Mouse (Mus musculus): ENCODE data around the gene Tagln2. TPM values are rescaled to one million over a fixed set of nuclear protein-coding genes. Genes with fewer than 3 reads are reported as not detected.
A peak's percentile ranks its signal among the peaks of the same experiment; 100 is the strongest.

Gene Tagln2
- polyA plus RNA-seq, 1 experiment, result 153 TPM

DNA sequence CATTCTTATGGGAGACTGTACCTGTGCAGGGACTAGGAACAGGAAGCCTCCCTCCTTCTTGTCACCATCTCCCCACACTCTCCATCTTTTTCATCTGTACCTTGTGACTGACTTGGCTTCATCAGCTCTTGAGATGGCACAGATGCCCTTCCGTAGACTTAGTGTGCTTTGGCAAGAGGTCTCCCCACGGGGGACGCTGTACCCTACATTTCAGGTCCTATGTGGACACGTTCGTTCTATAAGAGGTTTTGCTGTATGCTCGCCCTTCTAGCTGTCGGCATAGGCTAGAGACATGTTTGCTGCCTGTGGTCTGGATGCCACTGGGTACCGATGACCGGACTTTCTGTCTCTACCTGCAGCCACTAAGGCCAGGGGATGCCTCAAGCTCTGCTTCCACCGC lies 27.6 kb downstream of the Tagln2 start:
- H3K27ac ChIP-seq (ENCODE audit: control insufficient read depth, insufficient read depth, low read depth, low read length, poor library complexity), result no peak overlapping the region

DNA sequence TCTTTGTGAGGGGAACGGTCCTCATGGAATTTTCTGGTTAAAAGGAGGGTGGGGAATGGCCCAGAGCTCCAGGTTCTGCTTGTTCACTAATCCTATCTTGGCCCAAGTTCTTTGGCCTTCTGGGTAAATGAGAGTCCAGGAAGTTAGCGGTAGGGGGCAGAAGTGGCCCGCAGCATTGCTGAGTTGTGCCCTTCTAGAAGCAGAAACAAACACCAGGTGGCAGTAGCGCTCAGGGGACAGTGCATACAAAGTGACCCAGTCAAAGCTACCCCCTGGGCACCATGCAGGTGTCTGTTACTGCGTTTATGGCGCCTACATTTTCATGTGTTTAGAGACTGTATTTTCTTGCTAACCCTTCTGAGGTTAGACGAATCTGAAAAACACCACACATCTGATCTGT lies 28.9 kb downstream of the Tagln2 start:
- H3K4me1 ChIP-seq (ENCODE audit: control insufficient read depth, insufficient read depth, low read length), result peaks cover 6% of the 10 kb centered on the region; the same call in 1 of the 2 replicates
- no peak overlapping the region for H3K4me3 ChIP-seq (replicated peaks; ENCODE audit: control insufficient read depth, low read depth, low read length)
- no peak overlapping the region for H3K27ac ChIP-seq (ENCODE audit: control insufficient read depth, insufficient read depth, low read depth, low read length, poor library complexity)
- peak; percentile 100 for TF ChIP-seq CTCF (IDR thresholded peaks at IDR 0.05; ENCODE audit: control insufficient read depth, insufficient read depth, low read length)
- no peak for TF ChIP-seq POLR2A (IDR thresholded peaks at IDR 0.05; ENCODE audit: borderline replicate concordance, control insufficient read depth, low read depth, low read length)
- 6% methylated on average over 7 of the region's 7 CpGs for WGBS

More for the DNA sequence above, 27.6 kb downstream of the Tagln2 start:
- Histone ChIP-seq H3K4me3 (replicated peaks; ENCODE audit: control insufficient read depth, low read depth, low read length) (no peak overlapping the region), H3K4me1 (ENCODE audit: control insufficient read depth, insufficient read depth, low read length) (peaks cover 6% of the 10 kb centered on the region; the same call in 1 of the 2 replicates)
- WGBS, result 83% methylated on average over 10 of the region's 10 CpGs
- TF ChIP-seq POLR2A (IDR thresholded peaks at IDR 0.05; ENCODE audit: borderline replicate concordance, control insufficient read depth, low read depth, low read length) (no peak), CTCF (IDR thresholded peaks at IDR 0.05; ENCODE audit: control insufficient read depth, insufficient read depth, low read length) (no peak)

DNA sequence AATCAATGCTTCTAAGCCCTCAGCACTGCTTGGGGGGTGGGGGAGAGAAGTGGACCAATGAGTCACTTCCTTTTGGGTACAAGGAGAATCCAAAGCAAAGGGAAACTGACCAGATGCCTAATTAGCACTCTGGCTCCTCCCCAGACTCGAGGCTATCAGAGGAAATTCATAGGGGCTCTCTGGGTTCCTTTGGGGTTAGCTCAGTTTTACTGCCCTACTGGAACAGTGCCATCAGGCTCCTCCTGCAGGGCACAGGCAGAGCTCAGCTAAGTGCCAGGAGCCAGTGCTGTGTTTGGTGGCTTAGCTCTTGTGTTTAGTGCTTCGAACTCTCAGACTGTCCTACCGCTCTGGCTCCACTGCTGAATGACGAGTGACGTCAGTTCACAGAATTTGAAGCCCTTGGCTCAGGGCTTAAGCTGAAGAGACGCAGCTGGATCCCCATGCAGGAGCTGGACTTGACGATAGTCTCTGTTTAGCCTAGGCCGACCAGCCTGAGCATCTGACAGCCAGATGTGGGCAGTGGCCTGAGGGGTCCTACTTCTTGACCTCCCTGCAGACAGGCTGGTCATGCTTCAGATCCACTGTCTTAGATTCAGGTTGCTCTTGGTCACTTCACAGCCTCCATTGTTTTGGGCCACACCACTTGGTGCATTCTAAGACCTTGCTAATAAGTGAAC lies 30.8 kb downstream of the Tagln2 start:
- TF ChIP-seq POLR2A (IDR thresholded peaks at IDR 0.05; ENCODE audit: borderline replicate concordance, control insufficient read depth, low read depth, low read length) (no peak), CTCF (IDR thresholded peaks at IDR 0.05; ENCODE audit: control insufficient read depth, insufficient read depth, low read length) (no peak)
- peak overlapping the region; percentile 33; the same call in 1 of the 2 replicates for H3K27ac ChIP-seq (ENCODE audit: control insufficient read depth, insufficient read depth, low read depth, low read length, poor library complexity)
- H3K4me1 ChIP-seq (ENCODE audit: control insufficient read depth, insufficient read depth, low read length), result peaks cover 5% of the 10 kb centered on the region; the same call in 1 of the 2 replicates
- WGBS, result 32% methylated on average over 8 of the region's 8 CpGs
- H3K4me3 ChIP-seq (replicated peaks; ENCODE audit: control insufficient read depth, low read depth, low read length), result no peak overlapping the region

DNA sequence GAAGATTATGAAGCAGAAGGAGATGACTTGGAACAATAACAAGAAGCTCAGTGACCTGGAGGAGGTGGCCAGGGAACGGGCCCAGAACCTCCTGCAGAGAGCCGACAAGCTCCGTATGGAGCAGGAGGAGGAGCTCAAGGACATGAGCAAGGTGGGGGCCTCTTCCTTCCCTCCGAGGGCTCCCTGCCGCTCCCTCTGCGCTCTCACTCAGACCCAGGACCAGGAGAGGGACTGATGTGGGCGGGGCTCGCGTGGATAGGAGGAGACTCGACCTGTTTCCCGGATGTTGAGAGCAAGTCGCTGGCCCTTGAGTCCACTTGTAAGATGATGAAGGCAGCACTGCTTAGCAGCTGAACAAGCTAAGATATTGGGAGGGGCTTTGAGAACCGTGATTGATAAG lies 32.7 kb downstream of the Tagln2 start:
- peaks cover 4% of the 10 kb centered on the region; the same call in 1 of the 2 replicates for H3K4me1 ChIP-seq (ENCODE audit: control insufficient read depth, insufficient read depth, low read length)
- H3K27ac ChIP-seq (ENCODE audit: control insufficient read depth, insufficient read depth, low read depth, low read length, poor library complexity), result no peak overlapping the region
- no peak overlapping the region for H3K4me3 ChIP-seq (replicated peaks; ENCODE audit: control insufficient read depth, low read depth, low read length)
- TF ChIP-seq POLR2A (IDR thresholded peaks at IDR 0.05; ENCODE audit: borderline replicate concordance, control insufficient read depth, low read depth, low read length) (no peak), CTCF (IDR thresholded peaks at IDR 0.05; ENCODE audit: control insufficient read depth, insufficient read depth, low read length) (no peak)
- WGBS, result 40% methylated on average over 13 of the region's 13 CpGs

DNA sequence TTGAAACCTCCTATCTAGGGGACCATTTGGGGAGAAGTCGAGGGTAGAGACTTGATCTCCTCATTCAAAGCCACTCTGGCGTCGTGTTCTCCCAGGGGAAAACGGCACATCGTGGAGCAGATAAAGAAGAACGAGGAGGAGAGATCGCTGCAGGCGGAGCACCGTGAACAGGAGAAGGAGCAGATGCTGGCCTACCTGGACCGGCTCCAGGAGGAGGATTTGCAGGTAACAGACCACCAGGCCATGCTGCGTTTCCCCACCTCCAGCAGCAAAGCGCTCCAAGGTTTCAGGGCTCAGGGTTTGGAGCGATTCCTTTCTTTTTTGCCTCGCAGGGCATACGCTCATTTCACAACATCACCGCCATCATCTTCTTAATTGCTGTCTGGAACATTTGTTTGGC lies 35.3 kb downstream of the Tagln2 start:
- TF ChIP-seq POLR2A (IDR thresholded peaks at IDR 0.05; ENCODE audit: borderline replicate concordance, control insufficient read depth, low read depth, low read length) (no peak), CTCF (IDR thresholded peaks at IDR 0.05; ENCODE audit: control insufficient read depth, insufficient read depth, low read length) (no peak)
- peaks cover 4% of the 10 kb centered on the region; the same call in 1 of the 2 replicates for H3K4me1 ChIP-seq (ENCODE audit: control insufficient read depth, insufficient read depth, low read length)
- H3K4me3 ChIP-seq (replicated peaks; ENCODE audit: control insufficient read depth, low read depth, low read length), result no peak overlapping the region
- WGBS, result 88% methylated on average over 16 of the region's 16 CpGs
- no peak overlapping the region for H3K27ac ChIP-seq (ENCODE audit: control insufficient read depth, insufficient read depth, low read depth, low read length, poor library complexity)

DNA sequence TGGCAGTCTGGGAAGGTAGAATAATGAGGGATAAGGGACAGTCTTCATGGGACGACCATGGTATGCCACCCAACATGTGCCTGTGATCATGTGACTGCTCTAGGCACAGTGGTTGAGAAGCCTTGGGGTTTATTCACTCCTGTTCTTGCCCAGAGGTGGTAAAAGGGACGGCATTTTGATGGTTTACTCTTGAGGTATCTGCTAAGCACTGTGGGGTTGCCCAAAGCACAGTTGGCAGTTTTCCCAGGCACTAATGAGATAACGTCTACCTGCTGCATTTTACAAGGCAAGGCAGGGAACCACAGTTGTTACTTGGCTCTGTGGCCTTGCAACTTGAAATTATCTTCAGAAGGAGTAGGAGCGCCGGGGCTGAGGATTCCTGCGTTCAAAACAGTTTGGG lies 40.0 kb downstream of the Tagln2 start:
- no peak overlapping the region for H3K4me3 ChIP-seq (replicated peaks; ENCODE audit: control insufficient read depth, low read depth, low read length)
- no peak overlapping the region for H3K27ac ChIP-seq (ENCODE audit: control insufficient read depth, insufficient read depth, low read depth, low read length, poor library complexity)
- no peaks in the 10 kb centered on the region for H3K4me1 ChIP-seq (ENCODE audit: control insufficient read depth, insufficient read depth, low read length)
- TF ChIP-seq POLR2A (IDR thresholded peaks at IDR 0.05; ENCODE audit: borderline replicate concordance, control insufficient read depth, low read depth, low read length), result no peak
- TF ChIP-seq CTCF (IDR thresholded peaks at IDR 0.05; ENCODE audit: control insufficient read depth, insufficient read depth, low read length), result no peak
- WGBS, result 60% methylated on average over 6 of the region's 6 CpGs

DNA sequence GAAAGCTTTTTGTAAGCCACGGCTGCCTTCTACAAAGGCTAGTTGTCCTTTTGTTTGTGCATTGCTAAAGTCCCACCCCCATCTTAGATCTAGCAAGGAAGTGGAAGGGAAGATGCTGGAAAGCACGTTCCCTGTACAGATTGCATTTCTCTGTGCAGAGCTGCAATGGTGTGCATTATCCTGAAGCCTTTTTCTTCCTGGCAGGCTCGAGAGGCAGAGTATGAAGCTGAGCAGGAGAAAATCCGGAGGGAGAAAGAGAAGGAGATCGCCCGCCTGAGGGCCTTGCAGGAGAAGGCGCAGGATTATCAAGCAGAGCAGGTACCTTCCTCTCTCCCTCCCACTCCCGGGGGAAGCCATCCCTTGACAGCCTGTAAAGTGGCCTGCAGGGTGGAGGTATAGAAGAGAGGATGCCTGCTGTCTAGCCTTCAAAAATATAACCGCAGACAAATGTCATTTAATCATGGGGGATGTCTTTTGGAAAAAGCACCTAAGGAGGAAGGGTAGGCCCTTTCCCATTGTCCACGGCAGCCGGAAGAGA lies 40.5 kb downstream of the Tagln2 start:
- H3K4me3 ChIP-seq (replicated peaks; ENCODE audit: control insufficient read depth, low read depth, low read length), result no peak overlapping the region
- TF ChIP-seq CTCF (IDR thresholded peaks at IDR 0.05; ENCODE audit: control insufficient read depth, insufficient read depth, low read length), result no peak
- no peak for TF ChIP-seq POLR2A (IDR thresholded peaks at IDR 0.05; ENCODE audit: borderline replicate concordance, control insufficient read depth, low read depth, low read length)
- no peak overlapping the region for H3K27ac ChIP-seq (ENCODE audit: control insufficient read depth, insufficient read depth, low read depth, low read length, poor library complexity)
- H3K4me1 ChIP-seq (ENCODE audit: control insufficient read depth, insufficient read depth, low read length), result no peaks in the 10 kb centered on the region
- 79% methylated on average over 11 of the region's 11 CpGs for WGBS

DNA sequence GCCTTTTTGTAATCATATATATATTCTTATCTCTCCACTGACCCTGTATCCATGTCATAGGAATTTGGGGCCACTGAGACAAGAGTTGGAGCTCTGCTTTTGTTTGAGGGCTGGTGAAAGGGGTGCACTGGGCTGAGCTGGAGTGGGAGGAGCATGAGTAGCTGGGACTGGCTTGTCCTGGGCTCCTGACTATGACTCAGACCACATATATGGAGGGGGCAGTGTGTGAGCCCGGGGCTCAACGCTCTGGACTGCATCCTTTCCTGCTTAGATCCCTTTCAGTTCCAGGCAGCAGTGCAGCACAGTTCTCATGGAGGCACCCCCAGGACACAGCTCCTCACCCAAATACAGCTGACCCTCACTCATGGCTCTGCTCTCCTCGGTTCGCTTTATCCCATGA lies 46.2 kb downstream of the Tagln2 start:
- TF ChIP-seq CTCF (IDR thresholded peaks at IDR 0.05; ENCODE audit: control insufficient read depth, insufficient read depth, low read length) (no peak), POLR2A (IDR thresholded peaks at IDR 0.05; ENCODE audit: borderline replicate concordance, control insufficient read depth, low read depth, low read length) (no peak)
- 79% methylated on average over 4 of the region's 4 CpGs for WGBS
- no peak overlapping the region for H3K27ac ChIP-seq (ENCODE audit: control insufficient read depth, insufficient read depth, low read depth, low read length, poor library complexity)
- H3K4me3 ChIP-seq (replicated peaks; ENCODE audit: control insufficient read depth, low read depth, low read length), result no peak overlapping the region
- H3K4me1 ChIP-seq (ENCODE audit: control insufficient read depth, insufficient read depth, low read length), result peaks cover 6% of the 10 kb centered on the region

Data from bone marrow, adult 2 months (tissue).